ENCODE assay signal across 18 mouse cellular contexts in the genomic region with DNA sequence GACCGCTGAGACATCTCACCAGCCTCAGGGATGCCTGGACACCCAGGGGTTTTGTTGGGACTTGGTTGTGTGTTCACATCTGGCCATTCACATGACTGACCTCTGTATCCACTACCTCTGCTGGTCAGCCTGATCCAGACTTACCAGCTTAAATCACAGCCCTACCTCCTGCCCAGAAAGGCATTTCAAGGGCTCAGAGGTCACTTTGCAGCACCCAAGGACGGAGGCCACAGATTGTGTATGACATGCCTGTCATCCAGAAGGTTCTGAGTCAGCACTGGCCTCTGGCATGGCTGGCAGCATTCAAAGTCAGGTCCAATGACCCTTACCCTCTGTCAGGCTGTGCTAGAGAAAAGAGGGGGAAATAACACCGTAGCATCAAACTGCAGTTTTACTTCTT. TPM values are rescaled to one million over a fixed set of nuclear protein-coding genes. Genes with fewer than 3 reads are reported as not detected.
DNase-seq lines count a peak whose midpoint lies in the region; ATAC-seq and TF ChIP-seq lines count a peak whose summit lies in the region.
"Had no signal": no experiment of that assay in that cellular context is flagged by ENCODE, and none has a peak within 500 bp of the region (broad histone marks: within the 10 kb centered on the region; RNA-seq: fewer than 3 reads in every experiment).

No protein-coding gene starts in this region.

- TF ChIP-seq CTCF in heart, adult 2 months (IDR thresholded peaks at IDR 0.05) = no peak
- no peak for TF ChIP-seq CTCF in stomach, postnatal 0 days (IDR thresholded peaks at IDR 0.05; ENCODE audit: low read depth)

- TF ChIP-seq POLR2A in heart, adult 2 months (IDR thresholded peaks at IDR 0.05; ENCODE audit: insufficient read depth, low read depth, low read length) = no peak

- 83% methylated on average over 3 of the region's 3 CpGs for WGBS in heart, embryonic 10.5 days
- 79% methylated on average over 3 of the region's 3 CpGs for WGBS in heart, adult 2 months
- WGBS in kidney, embryonic 14.5 days = 88% methylated on average over 3 of the region's 3 CpGs
- whole genome bisulfite sequencing in stomach, postnatal 0 days = 85% methylated on average over 3 of the region's 3 CpGs

- H3K27me3 ChIP-seq in heart, embryonic 10.5 days (ENCODE audit: insufficient read depth, poor library complexity, severe bottlenecking) = no peaks in the 10 kb centered on the region
- H3K27me3 ChIP-seq in heart, adult 2 months (ENCODE audit: control insufficient read depth, insufficient read depth, low read length) = no peaks in the 10 kb centered on the region
- no peaks in the 10 kb centered on the region for H3K27me3 ChIP-seq in kidney, embryonic 14.5 days (ENCODE audit: control insufficient read depth, insufficient read depth, low read length)
- H3K27me3 ChIP-seq in stomach, postnatal 0 days (ENCODE audit: control insufficient read depth, insufficient read depth, low read length) = no peaks in the 10 kb centered on the region
- H3K27me3 ChIP-seq: heart, embryonic 12.5 days; hindbrain, embryonic 13.5 days; neural tube, embryonic 13.5 days; Patski had no signal

- H3K9ac ChIP-seq in heart, adult 2 months (ENCODE audit: low read depth, low read length) = no peak overlapping the region
- H3K9ac ChIP-seq in kidney, embryonic 14.5 days (ENCODE audit: low read depth, low read length) = no peak overlapping the region
- no peak overlapping the region for H3K9ac ChIP-seq in stomach, postnatal 0 days (ENCODE audit: low read length)
- H3K9ac ChIP-seq: heart, embryonic 12.5 days; hindbrain, embryonic 13.5 days; liver, embryonic 14.5 days; neural tube, embryonic 13.5 days had no signal

- intact Hi-C loops in heart, adult 2 months (cut with DNase I) = loop anchor here (5.0 kb wide), 2 partner anchors 112 to 182 kb away; no protein-coding TSS in a partner anchor

- H3K79me2 ChIP-seq in heart, adult 2 months (replicated peaks; ENCODE audit: control insufficient read depth, insufficient read depth, low read length) = no peaks in the 10 kb centered on the region

- H3K36me3 ChIP-seq in heart, embryonic 10.5 days = peaks cover 94% of the 10 kb centered on the region
- H3K36me3 ChIP-seq in heart, adult 2 months (ENCODE audit: control insufficient read depth, insufficient read depth, low read length) = no peaks in the 10 kb centered on the region
- H3K36me3 ChIP-seq in kidney, embryonic 14.5 days (ENCODE audit: control insufficient read depth, insufficient read depth, low read length) = peaks cover 92% of the 10 kb centered on the region
- H3K36me3 ChIP-seq in stomach, postnatal 0 days (ENCODE audit: control insufficient read depth, insufficient read depth, low read length) = peaks cover 46% of the 10 kb centered on the region

- ATAC-seq in kidney, embryonic 14.5 days (ENCODE audit: low FRiP score, low TSS enrichment) = no peak
- 0 out of 2 replicates have a peak, but pooled peaks have one; percentile 31 for ATAC-seq in stomach, postnatal 0 days (ENCODE audit: low FRiP score, low TSS enrichment)
- ATAC-seq: forebrain, embryonic 16.5 days; intestine, embryonic 16.5 days; Patski had no signal

- peak overlapping the region; percentile 56; the same call in 1 of the 2 replicates for H3K27ac ChIP-seq in heart, embryonic 10.5 days
- H3K27ac ChIP-seq in heart, adult 2 months = no peak overlapping the region
- no peak overlapping the region for H3K27ac ChIP-seq in kidney, embryonic 14.5 days (ENCODE audit: low read depth, low read length)
- H3K27ac ChIP-seq in brown adipose tissue, adult 24 weeks (replicated peaks; ENCODE audit: low read depth, low read length) = peak overlapping the region; percentile 55
- no peak overlapping the region for H3K27ac ChIP-seq in stomach, postnatal 0 days (replicated peaks)
- H3K27ac ChIP-seq: embryonic facial prominence, embryonic 10.5 days; hindbrain, embryonic 13.5 days; liver, embryonic 14.5 days; neural tube, embryonic 13.5 days had no signal

- H3K4me2 ChIP-seq in kidney, embryonic 14.5 days (replicated peaks; ENCODE audit: low read depth, low read length) = no peak overlapping the region
- H3K4me2 ChIP-seq in stomach, postnatal 0 days (replicated peaks; ENCODE audit: low read depth) = no peak overlapping the region
- H3K4me2 ChIP-seq: heart, embryonic 12.5 days; hindbrain, embryonic 13.5 days; neural tube, embryonic 13.5 days had no signal

- DNase-seq in heart, embryonic 10.5 days (ENCODE audit: low spot score) = no peak
- DNase-seq in heart, adult 2 months = no peak
- peak; percentile 70 to 76 for DNase-seq in kidney, adult 8-10 months
- DNase-seq in stomach, postnatal 0 days (ENCODE audit: low spot score) = no peak
- no peak for DNase-seq in spleen, postnatal 4 days (ENCODE audit: low spot score in 2 of 2)
- no peak for DNase-seq in urinary bladder, adult 2 months (ENCODE audit: low spot score)
- DNase-seq: cerebellum, adult 9-11 months had no signal

- H3K4me3 ChIP-seq in heart, embryonic 10.5 days = no peak overlapping the region
- no peak overlapping the region for H3K4me3 ChIP-seq in heart, adult 2 months
- no peak overlapping the region for H3K4me3 ChIP-seq in kidney, embryonic 14.5 days (ENCODE audit: low read length)
- no peak overlapping the region for H3K4me3 ChIP-seq in brown adipose tissue, adult 24 weeks (ENCODE audit: insufficient read depth, low read depth, low read length)
- no peak overlapping the region for H3K4me3 ChIP-seq in stomach, postnatal 0 days (ENCODE audit: low read depth, low read length)
- H3K4me3 ChIP-seq: embryonic facial prominence, embryonic 10.5 days; erythroblast, embryonic 14.5 days; heart, embryonic 12.5 days; hindbrain, embryonic 13.5 days; neural tube, embryonic 13.5 days had no signal

- no peaks in the 10 kb centered on the region for H3K9me3 ChIP-seq in heart, embryonic 10.5 days
- H3K9me3 ChIP-seq in kidney, embryonic 14.5 days (ENCODE audit: control insufficient read depth, low read length) = no peaks in the 10 kb centered on the region
- H3K9me3 ChIP-seq in stomach, postnatal 0 days (ENCODE audit: control insufficient read depth, low read length) = no peaks in the 10 kb centered on the region
- H3K9me3 ChIP-seq: embryonic facial prominence, embryonic 10.5 days; heart, embryonic 12.5 days; hindbrain, embryonic 13.5 days; neural tube, embryonic 13.5 days had no signal

- no peak for TF ChIP-seq EP300 in heart, adult 2 months (IDR thresholded peaks at IDR 0.05; ENCODE audit: insufficient read depth, low read depth, low read length)
- TF ChIP-seq EP300 in stomach, postnatal 0 days (optimal IDR thresholded peaks at IDR 0.05) = no peak

- H3K4me1 ChIP-seq in heart, embryonic 10.5 days = peaks cover 11% of the 10 kb centered on the region; the same call in 1 of the 2 replicates
- no peaks in the 10 kb centered on the region for H3K4me1 ChIP-seq in heart, adult 2 months (ENCODE audit: control insufficient read depth, insufficient read depth, low read length)
- no peaks in the 10 kb centered on the region for H3K4me1 ChIP-seq in kidney, embryonic 14.5 days (ENCODE audit: control insufficient read depth, insufficient read depth, low read length)
- H3K4me1 ChIP-seq in brown adipose tissue, adult 24 weeks (ENCODE audit: control insufficient read depth, insufficient read depth, insufficient read length, low read length) = peaks cover 4% of the 10 kb centered on the region; the same call in 1 of the 2 replicates
- H3K4me1 ChIP-seq in stomach, postnatal 0 days (replicated peaks; ENCODE audit: control insufficient read depth, insufficient read depth) = no peaks in the 10 kb centered on the region
- H3K4me1 ChIP-seq: embryonic facial prominence, embryonic 10.5 days; hindbrain, embryonic 13.5 days; neural tube, embryonic 13.5 days had no signal

RNA-seq across cellular contexts. Expression of gene Ldlr, which starts 33.3 kb away (rescaled TPM):
- 36.6 and 42.9 TPM in 2 replicates for polyA plus RNA-seq in heart, embryonic 10.5 days (2016; fragmentation: Nextera tagmentation; extraction: Ambion mirVana)
- total RNA-seq in heart, adult 2 months (2021) = 1 to 10 TPM; 3.4 to 4.2 TPM
- 7.2 and 10.2 TPM in 2 replicates for polyA plus RNA-seq in heart, adult 2 months (2012; rRNA removed)
- 13.2 and 15.8 TPM in 2 replicates for polyA plus RNA-seq in kidney, embryonic 14.5 days (2014; fragmentation: Nextera tagmentation; extraction: Ambion mirVana)
- 11.2 and 29.0 TPM in 2 replicates for polyA plus RNA-seq in brown adipose tissue, adult 24 weeks (2012; ENCODE audit: insufficient read depth, insufficient read length, missing spikeins)
- 28.9 and 30.4 TPM in 2 replicates for polyA plus RNA-seq in stomach, postnatal 0 days (2015; fragmentation: Nextera tagmentation; extraction: Ambion mirVana)
- 29.2 and 35.7 TPM in 2 replicates for polyA plus RNA-seq in urinary bladder, adult 2 months (2012; rRNA removed)

Comparison
In these comparisons a context has a peak if more than half of its experiments do, and no peak if none do; other contexts are left out.
1. H3K27ac ChIP-seq: peak in heart, embryonic 10.5 days (single experiment) and brown adipose tissue, adult 24 weeks (single experiment); none in heart, adult 2 months (single experiment), kidney, embryonic 14.5 days (single experiment) and stomach, postnatal 0 days (single experiment).
2. DNase-seq: peak in kidney, adult 8-10 months (2 of 2); none in heart, embryonic 10.5 days (single experiment), heart, adult 2 months (0 of 2), stomach, postnatal 0 days (single experiment), spleen, postnatal 4 days (0 of 2) and urinary bladder, adult 2 months (single experiment).